8 mouse cellular contexts compared by ENCODE assay signal in genomic region chr12:54713822-54714626, GRCm38 (mm10). TPM values are rescaled to one million over a fixed set of nuclear protein-coding genes. Genes with fewer than 3 reads are reported as not detected.
A peak's percentile ranks its signal among the peaks of the same experiment; 100 is the strongest.
DNase-seq lines count a peak whose midpoint lies in the region; ATAC-seq and TF ChIP-seq lines count a peak whose summit lies in the region.
"Not testable (repeated sequence)": the region's sequence is repeated elsewhere in the genome, so short reads cannot be mapped to it uniquely, and the experiment has no call there.

No protein-coding gene starts in this region.

- 0% methylated on average over 4 of the region's 48 CpGs for WGBS in forebrain, embryonic 11.5 days
- 0% methylated on average over 9 of the region's 48 CpGs for WGBS in lung, embryonic 15.5 days
- 7% methylated on average over 3 of the region's 48 CpGs for WGBS in neural tube, embryonic 11.5 days

- not testable (repeated sequence) for H3K9ac ChIP-seq in forebrain, embryonic 11.5 days (ENCODE audit: low read length); lung, embryonic 15.5 days; neural tube, embryonic 11.5 days (ENCODE audit: low read length)

- H3K4me2 ChIP-seq in forebrain, embryonic 11.5 days (ENCODE audit: low read depth, low read length, severe bottlenecking); lung, embryonic 15.5 days; neural tube, embryonic 11.5 days (ENCODE audit: low read depth): not testable (repeated sequence)

- not testable (repeated sequence) for H3K9me3 ChIP-seq in forebrain, embryonic 11.5 days (ENCODE audit: control insufficient read depth, low read length); lung, embryonic 15.5 days; neural tube, embryonic 11.5 days (ENCODE audit: control insufficient read depth, low read length)

- not testable (repeated sequence) for H3K4me3 ChIP-seq in forebrain, embryonic 11.5 days (ENCODE audit: low read depth, low read length); left cerebral cortex, adult 2 months; lung, embryonic 15.5 days; neural tube, embryonic 11.5 days (ENCODE audit: low read depth, low read length)

- intact Hi-C loops in left cerebral cortex, adult 2 months (cut with DNase I), result not testable (repeated sequence)

- not testable (repeated sequence) for TF ChIP-seq CTCF in left cerebral cortex, adult 2 months (IDR thresholded peaks at IDR 0.05)

- H3K27ac ChIP-seq in forebrain, embryonic 11.5 days (ENCODE audit: low read depth, low read length); left cerebral cortex, adult 2 months; lung, embryonic 15.5 days; neural tube, embryonic 11.5 days (ENCODE audit: low read depth, low read length): not testable (repeated sequence)

- not testable (repeated sequence) for H3K4me1 ChIP-seq in forebrain, embryonic 11.5 days (replicated peaks; ENCODE audit: control insufficient read depth, insufficient read depth, low read length); lung, embryonic 15.5 days; neural tube, embryonic 11.5 days (ENCODE audit: control insufficient read depth, insufficient read depth, low read length)

- not testable (repeated sequence) for H3K36me3 ChIP-seq in forebrain, embryonic 11.5 days (ENCODE audit: control insufficient read depth, insufficient read depth, low read length); lung, embryonic 15.5 days; neural tube, embryonic 11.5 days (ENCODE audit: control insufficient read depth, insufficient read depth, low read length)

- ATAC-seq in activated CD4-positive, CD25-positive, alpha-beta regulatory T cell, adult 4 months, result peak; percentile 44
- peak; percentile 63 for ATAC-seq in forebrain, embryonic 11.5 days (replicated peaks; ENCODE audit: low FRiP score)
- peak; percentile 48 for ATAC-seq in inflammation-experienced regulatory T-cells, adult 6 months
- peak; percentile 55 for ATAC-seq in lung, embryonic 15.5 days (ENCODE audit: borderline replicate concordance, extremely low read depth, low FRiP score, low TSS enrichment)
- peak; percentile 39 for ATAC-seq in neural tube, embryonic 11.5 days (ENCODE audit: insufficient read depth, low FRiP score, low TSS enrichment)

- DNase-seq in forebrain, embryonic 11.5 days (ENCODE audit: low spot score); neural tube, embryonic 11.5 days (ENCODE audit: low spot score): not testable (repeated sequence)
- peak; percentile 60 to 81 for DNase-seq in heart, adult 9 months (ENCODE audit: low spot score in 2 of 2)
- DNase-seq in left cerebral cortex, adult 2 months (ENCODE audit: extremely low spot score in 1 of 2, low spot score in 2 of 2), result peak; percentile 45 to 49
- DNase-seq in testis, postnatal 14 days (ENCODE audit: low spot score), result peak; percentile 78

- not testable (repeated sequence) for H3K27me3 ChIP-seq in forebrain, embryonic 11.5 days (ENCODE audit: control insufficient read depth, insufficient read depth, low read length); lung, embryonic 15.5 days; neural tube, embryonic 11.5 days (ENCODE audit: control insufficient read depth, insufficient read depth, low read length)

RNA-seq across cellular contexts. Expression of gene Eapp, which starts 18.3 kb away (rescaled TPM):
- polyA plus RNA-seq in activated CD4-positive, CD25-positive, alpha-beta regulatory T cell, adult 4 months (2017; shearing (Covaris generic)), result 100 to 1,000 TPM; 103 to 138 TPM
- 76.1 and 78.4 TPM in 2 replicates for polyA plus RNA-seq in forebrain, embryonic 11.5 days (2014; fragmentation: Nextera tagmentation; extraction: Ambion mirVana)
- 100 to 1,000 TPM; 126 to 159 (median 145) TPM for polyA plus RNA-seq in inflammation-experienced regulatory T-cells, adult 6 months (2017; shearing (Covaris generic))
- 10 to 100 TPM; 37.7 to 42.4 TPM for total RNA-seq in left cerebral cortex, adult 2 months (2021)
- polyA plus RNA-seq in lung, embryonic 15.5 days (2015; fragmentation: Nextera tagmentation; extraction: Ambion mirVana), result 54.9 and 57.5 TPM in 2 replicates
- 77.0 and 80.1 TPM in 2 replicates for polyA plus RNA-seq in neural tube, embryonic 11.5 days (2014; fragmentation: Nextera tagmentation; extraction: Ambion mirVana)

RNA-seq across cellular contexts. Expression of gene Sptssa, which starts 57.7 kb away (rescaled TPM):
- polyA plus RNA-seq in activated CD4-positive, CD25-positive, alpha-beta regulatory T cell, adult 4 months (2017; shearing (Covaris generic)), result 100 to 1,000 TPM; 207 to 223 TPM
- 170 and 179 TPM in 2 replicates for polyA plus RNA-seq in forebrain, embryonic 11.5 days (2014; fragmentation: Nextera tagmentation; extraction: Ambion mirVana)
- polyA plus RNA-seq in inflammation-experienced regulatory T-cells, adult 6 months (2017; shearing (Covaris generic)), result 100 to 1,000 TPM; 190 to 247 (median 231) TPM
- total RNA-seq in left cerebral cortex, adult 2 months (2021), result 10 to 100 TPM; 20.8 to 23.3 TPM
- polyA plus RNA-seq in lung, embryonic 15.5 days (2015; fragmentation: Nextera tagmentation; extraction: Ambion mirVana), result 192 and 200 TPM in 2 replicates
- polyA plus RNA-seq in neural tube, embryonic 11.5 days (2014; fragmentation: Nextera tagmentation; extraction: Ambion mirVana), result 188 and 190 TPM in 2 replicates
